Mouse (Mus musculus) kidney, adult 2 months (tissue): ENCODE measurements at regions not wholly inside any gene's neighbourhood (a gene's known extent, or its start where the extent isn't known, plus 50 kb on each side); places are given as distances from the start of the nearest gene placed in this dataset.
A peak's percentile ranks its signal among the peaks of the same experiment; 100 is the strongest.
"Not testable (repeated sequence)": the region's sequence is repeated elsewhere in the genome, so short reads cannot be mapped to it uniquely, and the experiment has no call there.

Experiments used
- DNase-seq: peaks from one replicate; pipeline ENCODE4 v3.0.0; 2021
- H3K27ac ChIP-seq: fragments of 200-500 bp; 2 replicates; pipeline ENCODE4 v1.5.1; 2012; ENCODE audit warnings: low read depth, low read length, control low read depth, inconsistent platforms; ENCODE audit not compliant: insufficient read depth
- H3K27me3 ChIP-seq: fragments of 200-500 bp; replicated peaks from 2 replicates; pipeline ENCODE4 v1.6.1; 2012; ENCODE audit warnings: mild to moderate bottlenecking, moderate library complexity, low read length, inconsistent platforms; ENCODE audit not compliant: control insufficient read depth, insufficient read depth
- H3K36me3 ChIP-seq: fragments of 200-500 bp; 2 replicates; pipeline ENCODE4 v1.6.1; 2012; ENCODE audit warnings: mild to moderate bottlenecking, moderate library complexity, low read length, inconsistent platforms; ENCODE audit not compliant: control insufficient read depth, insufficient read depth
- H3K4me1 ChIP-seq: fragments of 200-500 bp; 2 replicates; pipeline ENCODE4 v1.6.1; 2011; ENCODE audit warnings: low read length; ENCODE audit not compliant: control insufficient read depth, insufficient read depth
- H3K4me3 ChIP-seq: fragments of 200-500 bp; 2 replicates; pipeline ENCODE4 v1.5.1; 2011; ENCODE audit warnings: mild to moderate bottlenecking, low read depth, low read length, control low read depth; ENCODE audit not compliant: insufficient read depth
- CTCF ChIP-seq: fragments of 200-500 bp; conservative IDR thresholded peaks from 2 replicates; pipeline ENCODE4 v1.5.1; 2011; ENCODE audit warnings: low read depth, mild to moderate bottlenecking, control low read depth, low read length, moderate library complexity, mixed read lengths; ENCODE audit not compliant: insufficient read depth, insufficient read length
- POLR2A ChIP-seq: fragments of 200-500 bp; IDR thresholded peaks from one replicate; pipeline ENCODE4 v1.6.1; 2011; ENCODE audit warnings: low read depth, low read length, control low read depth
- WGBS: fragments of 180-500 bp; shearing (Covaris S2); methylation state at CpG from one replicate; pipeline ENCODE4 v1.1.7; 2018; 5-methylcytosine and 5-hydroxymethylcytosine counted together

- WGBS, result 17% methylated on average over 1 of the region's 1 CpGs
- Histone ChIP-seq H3K36me3 (no peaks in the 10 kb centered on the region), H3K27ac (no peak overlapping the region), H3K4me3 (no peak overlapping the region), H3K27me3 (no peaks in the 10 kb centered on the region), H3K4me1 (no peaks in the 10 kb centered on the region)
- no peak for DNase-seq
- TF ChIP-seq POLR2A (no peak), CTCF (no peak)
Measured at GRCm38 (mm10) chr3:91263540-91263939, 172.9 kb upstream of the 9130204L05Rik start.

- not testable (repeated sequence) for DNase-seq, H3K36me3 ChIP-seq, H3K4me1 ChIP-seq, H3K27me3 ChIP-seq, H3K4me3 ChIP-seq, H3K27ac ChIP-seq
- WGBS, result 67% methylated on average over 2 of the region's 2 CpGs
Measured at GRCm38 (mm10) chr3:91254926-91255325, 164.3 kb upstream of the 9130204L05Rik start.

- H3K27me3 ChIP-seq, result no peaks in the 10 kb centered on the region
- 47% methylated on average over 3 of the region's 3 CpGs for WGBS
Measured at GRCm38 (mm10) chr3:91223157-91223556, 132.6 kb upstream of the 9130204L05Rik start.

GRCm38 (mm10) chr3:91213280-91213679, 122.7 kb upstream of the 9130204L05Rik start:
- WGBS, result 86% methylated on average over 16 of the region's 16 CpGs
- no peak overlapping the region for H3K4me3 ChIP-seq
- H3K27me3 ChIP-seq, result no peaks in the 10 kb centered on the region
- H3K27ac ChIP-seq, result no peak overlapping the region
- no peaks in the 10 kb centered on the region for H3K36me3 ChIP-seq
- no peaks in the 10 kb centered on the region for H3K4me1 ChIP-seq
- no peak for DNase-seq
- no peak for TF ChIP-seq POLR2A
- TF ChIP-seq CTCF, result no peak

More at GRCm38 (mm10) chr3:91223157-91223556, 132.6 kb upstream of the 9130204L05Rik start:
- Histone ChIP-seq H3K4me3 (no peak overlapping the region), H3K4me1 (no peaks in the 10 kb centered on the region), H3K27ac (no peak overlapping the region), H3K36me3 (no peaks in the 10 kb centered on the region)
- no peak for TF ChIP-seq CTCF
- TF ChIP-seq POLR2A, result no peak
- peak; percentile 23 for DNase-seq
